Mouse (Mus musculus) forebrain, embryonic 15.5 days (tissue): ENCODE results near the gene B3gnt6. TPM values are rescaled to one million over a fixed set of nuclear protein-coding genes. Genes with fewer than 3 reads are reported as not detected.
A peak's percentile ranks its signal among the peaks of the same experiment; 100 is the strongest.
"Not testable (repeated sequence)": the region's sequence is repeated elsewhere in the genome, so short reads cannot be mapped to it uniquely, and the experiment has no call there.

Experiments
- ATAC-seq: fragments of 200-750 bp; cut with Nextera tagmentation; replicated peaks from 2 replicates; pipeline ENCODE4 v1.8.0; 2017; ENCODE audit warnings: mild to moderate bottlenecking, moderate TSS enrichment, moderate library complexity
- H3K27ac ChIP-seq: fragments of 300-500 bp; sonication (generic); replicated peaks from 2 replicates; pipeline ENCODE4 v1.5.1; 2015; ENCODE audit warnings: mild to moderate bottlenecking, inconsistent platforms
- H3K27me3 ChIP-seq: fragments of 300-500 bp; sonication (generic); 2 replicates; pipeline ENCODE4 v1.6.1; 2015; ENCODE audit warnings: inconsistent platforms
- H3K36me3 ChIP-seq: fragments of 300-500 bp; sonication (generic); 2 replicates; pipeline ENCODE4 v1.6.1; 2015; ENCODE audit warnings: mild to moderate bottlenecking, inconsistent platforms
- H3K4me1 ChIP-seq: fragments of 300-500 bp; sonication (generic); 2 replicates; pipeline ENCODE4 v1.6.1; 2015; ENCODE audit warnings: inconsistent platforms
- H3K4me2 ChIP-seq: fragments of 300-500 bp; sonication (generic); replicated peaks from 2 replicates; pipeline ENCODE4 v1.6.1; 2015; ENCODE audit warnings: mild to moderate bottlenecking, inconsistent platforms
- H3K4me3 ChIP-seq: fragments of 300-500 bp; sonication (generic); 2 replicates; pipeline ENCODE4 v1.5.1; 2015; ENCODE audit warnings: mild to moderate bottlenecking, inconsistent platforms
- H3K9ac ChIP-seq: fragments of 300-500 bp; sonication (generic); replicated peaks from 2 replicates; pipeline ENCODE4 v1.6.1; 2015; ENCODE audit warnings: mild to moderate bottlenecking, inconsistent platforms
- H3K9me3 ChIP-seq: fragments of 300-500 bp; sonication (generic); 2 replicates; pipeline ENCODE4 v1.6.1; 2016; ENCODE audit warnings: inconsistent platforms
- WGBS: fragments of 180-500 bp; shearing (Covaris S2); methylation state at CpG from one replicate; pipeline ENCODE4 v1.1.7; 2015; ENCODE audit warnings: mixed read lengths; 5-methylcytosine and 5-hydroxymethylcytosine counted together
- polyA plus RNA-seq: library from polyadenylated mRNA; unstranded; fragments of >200 nt; fragmentation: Nextera tagmentation; extraction: Ambion mirVana; gene quantifications from 2 replicates; pipeline ENCODE4 v1.2.1, GENCODE M21; 2015

The B3gnt6 gene
- polyA plus RNA-seq, 1 experiment from 2014 or later = 0.15 TPM

DNA sequence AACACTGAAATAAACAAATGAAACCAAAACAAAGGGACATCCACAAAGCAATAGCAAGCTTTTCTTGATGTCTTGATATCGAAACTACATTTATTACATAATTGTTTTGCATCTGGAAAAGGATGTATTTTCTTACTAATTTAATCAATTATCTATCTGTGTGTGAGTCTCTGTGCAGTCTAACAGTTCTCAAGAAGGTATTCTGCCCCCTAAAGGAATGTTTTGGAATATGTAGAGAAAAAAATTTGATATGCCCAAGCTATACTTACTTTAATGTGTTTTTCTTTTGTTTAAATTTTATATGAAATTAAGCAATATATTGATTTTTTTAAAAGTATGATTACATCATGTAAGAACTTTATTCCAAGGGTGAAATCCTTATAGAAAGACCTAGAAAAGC lies 8.7 kb downstream of the B3gnt6 start:
- no peaks in the 10 kb centered on the region for H3K36me3 ChIP-seq
- H3K9ac ChIP-seq = no peak overlapping the region
- ATAC-seq = no peak
- H3K4me1 ChIP-seq = peaks cover 28% of the 10 kb centered on the region
- H3K27ac ChIP-seq = no peak overlapping the region
- 97% methylated on average over 1 of the region's 1 CpGs for WGBS
- H3K4me2 ChIP-seq = no peak overlapping the region
- no peak overlapping the region for H3K4me3 ChIP-seq
- peaks cover 53% of the 10 kb centered on the region for H3K27me3 ChIP-seq
- H3K9me3 ChIP-seq = no peaks in the 10 kb centered on the region

DNA sequence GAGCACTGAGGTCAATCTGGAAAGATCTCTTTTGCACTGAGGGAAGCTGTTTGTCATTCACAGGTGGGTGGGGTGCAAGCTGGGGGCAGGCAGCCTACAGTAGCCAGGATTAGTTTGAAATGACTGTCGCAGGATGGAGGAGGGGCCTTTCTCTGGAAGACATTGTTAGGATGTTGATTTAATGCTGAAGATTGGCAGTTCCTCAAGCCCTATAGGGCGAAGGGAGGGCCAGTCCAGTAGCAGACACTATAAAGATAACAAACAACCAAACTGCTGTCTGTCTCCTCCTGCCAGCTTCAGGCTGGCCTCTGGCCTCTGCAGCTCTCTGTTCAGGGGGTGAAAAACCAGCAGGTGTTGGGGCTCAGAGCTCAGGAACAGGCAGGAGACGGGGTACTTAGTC lies 9.5 kb downstream of the B3gnt6 start:
- 56% methylated on average over 3 of the region's 3 CpGs for WGBS
- Histone ChIP-seq H3K4me2 (no peak overlapping the region), H3K4me3 (no peak overlapping the region), H3K27ac (no peak overlapping the region), H3K9ac (no peak overlapping the region), H3K36me3 (no peaks in the 10 kb centered on the region), H3K27me3 (peaks cover 45% of the 10 kb centered on the region), H3K9me3 (no peaks in the 10 kb centered on the region), H3K4me1 (peaks cover 36% of the 10 kb centered on the region)
- ATAC-seq = no peak

GRCm38 (mm10) chr7:98188680-98189079 lies 10.6 kb downstream of the B3gnt6 start:
- ATAC-seq = no peak
- Histone ChIP-seq H3K27me3 (peaks cover 38% of the 10 kb centered on the region), H3K4me2 (no peak overlapping the region), H3K4me1 (peaks cover 28% of the 10 kb centered on the region), H3K4me3 (no peak overlapping the region), H3K36me3 (no peaks in the 10 kb centered on the region), H3K9ac (no peak overlapping the region), H3K27ac (no peak overlapping the region), H3K9me3 (no peaks in the 10 kb centered on the region)
- 95% methylated on average over 2 of the region's 2 CpGs for WGBS

DNA sequence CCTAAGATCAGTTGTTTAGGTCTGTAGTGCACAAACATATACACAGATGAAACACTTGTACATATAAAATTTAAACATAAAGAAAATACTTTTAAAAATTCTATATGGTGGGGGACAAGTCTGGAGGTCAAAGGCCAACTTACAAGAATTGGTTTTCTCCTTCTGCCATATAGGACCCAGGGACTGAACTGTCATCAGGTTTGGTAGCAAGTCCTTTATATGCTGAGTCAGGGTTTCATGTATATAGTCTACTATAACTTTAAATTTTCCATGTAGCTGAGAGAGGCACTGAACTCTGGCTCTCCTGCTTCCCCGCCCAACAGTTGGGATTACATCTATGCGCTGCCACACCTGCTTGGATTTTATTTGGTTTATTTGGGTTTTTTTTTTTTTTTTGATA lies 11.0 kb downstream of the B3gnt6 start:
- no peak for ATAC-seq
- Histone ChIP-seq H3K4me3 (no peak overlapping the region), H3K9ac (no peak overlapping the region), H3K36me3 (no peaks in the 10 kb centered on the region), H3K4me1 (peaks cover 23% of the 10 kb centered on the region), H3K27me3 (peaks cover 37% of the 10 kb centered on the region), H3K4me2 (no peak overlapping the region), H3K9me3 (no peaks in the 10 kb centered on the region), H3K27ac (no peak overlapping the region)
- 97% methylated on average over 2 of the region's 2 CpGs for WGBS

- not testable (repeated sequence) for ATAC-seq, H3K9me3 ChIP-seq, H3K9ac ChIP-seq, H3K4me3 ChIP-seq, H3K36me3 ChIP-seq, H3K4me2 ChIP-seq, H3K27ac ChIP-seq
- 50% methylated on average over 3 of the region's 3 CpGs for WGBS
- peaks cover 28% of the 10 kb centered on the region; the same call in 1 of the 2 replicates for H3K27me3 ChIP-seq
- H3K4me1 ChIP-seq = peaks cover 20% of the 10 kb centered on the region
These were observed 11.9 kb downstream of the B3gnt6 start for GRCm38 (mm10) chr7:98187332-98187731.

DNA sequence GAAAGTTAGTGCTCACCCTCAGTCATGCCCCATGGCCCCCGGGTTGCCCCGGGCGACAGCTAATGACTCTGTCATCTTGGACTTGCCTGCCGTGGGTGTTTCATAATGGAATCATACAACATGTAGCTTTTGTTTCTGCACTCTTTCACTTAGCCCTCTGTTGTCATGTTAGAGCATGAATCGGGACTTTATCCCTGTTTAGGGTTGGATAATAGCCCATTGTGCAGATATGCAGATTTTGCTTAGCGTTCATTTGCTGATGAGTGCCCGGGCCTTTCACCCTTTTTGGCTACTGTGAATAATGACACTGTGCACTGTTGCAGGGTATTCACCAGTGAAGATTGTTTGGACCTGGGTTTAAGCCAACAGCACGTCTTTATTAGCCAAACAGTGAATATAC lies 12.6 kb downstream of the B3gnt6 start:
- no peak overlapping the region for H3K9ac ChIP-seq
- peak; percentile 92 for ATAC-seq
- no peak overlapping the region for H3K27ac ChIP-seq
- peaks cover 21% of the 10 kb centered on the region; the same call in 1 of the 2 replicates for H3K27me3 ChIP-seq
- H3K9me3 ChIP-seq = no peaks in the 10 kb centered on the region
- H3K4me2 ChIP-seq = no peak overlapping the region
- H3K4me1 ChIP-seq = peaks cover 20% of the 10 kb centered on the region
- H3K36me3 ChIP-seq = no peaks in the 10 kb centered on the region
- H3K4me3 ChIP-seq = no peak overlapping the region
- WGBS = 7% methylated on average over 8 of the region's 8 CpGs

GRCm38 (mm10) chr7:98185326-98185725 lies 14.0 kb downstream of the B3gnt6 start:
- no peak overlapping the region for H3K4me3 ChIP-seq
- WGBS = 47% methylated on average over 6 of the region's 6 CpGs
- H3K27me3 ChIP-seq = peaks cover 19% of the 10 kb centered on the region; the same call in 1 of the 2 replicates
- H3K9me3 ChIP-seq = no peaks in the 10 kb centered on the region
- H3K9ac ChIP-seq = no peak overlapping the region
- peaks cover 20% of the 10 kb centered on the region for H3K4me1 ChIP-seq
- no peaks in the 10 kb centered on the region for H3K36me3 ChIP-seq
- no peak for ATAC-seq
- no peak overlapping the region for H3K4me2 ChIP-seq
- no peak overlapping the region for H3K27ac ChIP-seq

- peak overlapping the region; percentile 83 for H3K4me2 ChIP-seq
- H3K4me1 ChIP-seq = peaks cover 20% of the 10 kb centered on the region
- H3K9me3 ChIP-seq = no peaks in the 10 kb centered on the region
- H3K9ac ChIP-seq = peak overlapping the region; percentile 62
- no peak overlapping the region for H3K27ac ChIP-seq
- H3K36me3 ChIP-seq = no peaks in the 10 kb centered on the region
- H3K27me3 ChIP-seq = peaks cover 11% of the 10 kb centered on the region; the same call in 1 of the 2 replicates
- 94% methylated on average over 5 of the region's 5 CpGs for WGBS
- H3K4me3 ChIP-seq = peak overlapping the region; percentile 80
- ATAC-seq = peak; percentile 17; the same call in 1 of the 2 replicates
These were observed 20.6 kb downstream of the B3gnt6 start for GRCm38 (mm10) chr7:98178560-98179231.

DNA sequence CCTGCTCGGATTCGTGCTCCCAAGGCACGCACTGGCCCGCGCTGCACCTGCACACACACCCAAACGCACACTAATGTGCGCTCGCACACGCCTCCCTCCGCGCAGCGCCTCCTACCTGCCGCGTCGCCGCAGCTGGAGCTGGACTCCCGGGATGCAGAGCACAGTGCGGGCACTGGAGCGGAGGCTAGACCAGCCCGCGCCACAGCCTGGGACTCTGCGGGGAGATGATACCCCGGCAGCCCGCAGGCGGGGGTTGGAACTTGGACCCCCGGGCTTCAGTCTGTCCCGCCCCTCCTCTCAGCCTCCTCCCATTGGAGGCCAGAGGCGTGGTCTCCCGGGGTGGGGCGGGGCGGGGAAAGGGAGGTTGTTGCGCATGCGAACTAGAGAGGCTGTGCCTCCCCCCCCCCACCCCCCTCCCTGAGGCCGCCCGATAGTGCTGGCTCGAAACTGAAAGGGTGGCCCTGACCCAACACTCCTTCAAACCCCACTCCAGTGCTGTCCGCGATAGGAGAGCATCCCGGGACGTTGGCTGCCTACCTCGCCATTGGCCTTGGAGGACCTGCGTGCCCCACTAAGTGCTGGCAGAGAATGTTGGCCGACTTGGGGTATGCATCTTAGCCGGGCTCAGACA lies 21.2 kb downstream of the B3gnt6 start, which contains the start of gene Capn5:
Gene Capn5 (minus strand): TSS at position 346 of the 631 bp plus-strand sequence.
- Histone ChIP-seq H3K4me2 (peak within 1 kb of the TSS; percentile 83), H3K9ac (peak within 1 kb of the TSS; percentile 62), H3K27me3 (peaks cover 7% of the 10 kb centered on the region; the same call in 1 of the 2 replicates), H3K36me3 (no peaks in the 10 kb centered on the region), H3K9me3 (no peaks in the 10 kb centered on the region), H3K4me3 (peak within 1 kb of the TSS; percentile 80), H3K4me1 (peaks cover 20% of the 10 kb centered on the region), H3K27ac (0 out of 2 replicates have a peak within 1 kb of the TSS, but pooled peaks have one; percentile 8)
- peak; percentile 90 for ATAC-seq
- WGBS = under 1% methylated on average over 41 of the region's 44 CpGs

DNA sequence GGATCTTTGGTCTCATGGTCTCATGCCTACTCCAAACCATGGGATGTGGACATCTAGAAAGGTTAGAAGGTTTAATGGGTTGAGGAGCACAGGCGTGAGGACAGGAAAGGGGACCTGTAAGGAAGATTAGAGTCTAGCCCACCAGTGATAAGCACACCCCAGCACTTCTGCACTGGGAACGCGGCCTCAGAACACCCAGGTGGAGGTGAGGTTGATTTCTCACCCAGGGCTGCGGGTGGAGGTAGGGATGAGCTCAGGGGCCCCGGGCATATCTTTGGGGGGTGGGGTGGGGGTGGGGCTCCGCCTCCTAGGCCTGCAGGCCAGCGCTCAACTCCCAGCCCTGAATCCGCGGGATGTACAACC lies 21.7 kb downstream of the B3gnt6 start:
- Histone ChIP-seq H3K4me1 (peaks cover 20% of the 10 kb centered on the region), H3K27me3 (peaks cover 7% of the 10 kb centered on the region; the same call in 1 of the 2 replicates), H3K4me3 (peak overlapping the region; percentile 80), H3K9me3 (no peaks in the 10 kb centered on the region), H3K27ac (no peak overlapping the region), H3K4me2 (peak overlapping the region; percentile 83), H3K36me3 (no peaks in the 10 kb centered on the region), H3K9ac (peak overlapping the region; percentile 62)
- ATAC-seq = peak; percentile 65
- WGBS = 7% methylated on average over 9 of the region's 9 CpGs

DNA sequence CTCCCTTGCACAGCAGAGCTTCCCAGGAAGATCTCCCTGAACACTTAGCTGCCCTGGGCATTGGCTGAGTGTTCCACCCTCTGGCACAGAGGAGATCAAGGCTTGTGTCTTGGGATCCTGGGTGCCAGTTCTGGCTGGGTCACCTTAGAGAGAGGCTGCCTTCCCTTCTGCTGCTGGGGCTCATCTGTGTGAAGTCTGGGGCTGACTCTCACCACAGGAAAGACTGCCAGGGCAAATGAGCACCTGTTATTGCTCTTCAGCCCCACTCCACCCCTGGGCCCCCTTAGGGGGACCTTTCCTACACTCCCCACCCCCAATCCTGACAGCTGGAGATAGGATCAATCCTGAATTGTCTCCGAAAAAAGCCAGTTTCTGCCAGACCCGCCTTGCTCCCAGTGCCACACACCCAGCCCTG lies 22.2 kb downstream of the B3gnt6 start:
- Histone ChIP-seq H3K4me3 (peak overlapping the region; percentile 80), H3K27me3 (peaks cover 7% of the 10 kb centered on the region; the same call in 1 of the 2 replicates), H3K27ac (no peak overlapping the region), H3K9me3 (no peaks in the 10 kb centered on the region), H3K36me3 (no peaks in the 10 kb centered on the region), H3K4me1 (peaks cover 20% of the 10 kb centered on the region), H3K4me2 (peak overlapping the region; percentile 83), H3K9ac (peak overlapping the region; percentile 62)
- ATAC-seq = peak; percentile 7; the same call in 1 of the 2 replicates
- whole genome bisulfite sequencing = 55% methylated on average over 2 of the region's 2 CpGs

GRCm38 (mm10) chr7:98176322-98177070 lies 22.8 kb downstream of the B3gnt6 start:
- 81% methylated on average over 8 of the region's 8 CpGs for WGBS
- H3K4me2 ChIP-seq = peak overlapping the region; percentile 83; the same call in 1 of the 2 replicates

More at GRCm38 (mm10) chr7:98176322-98177070, 22.8 kb downstream of the B3gnt6 start:
- Histone ChIP-seq H3K4me3 (0 out of 2 replicates have a peak overlapping the region, but pooled peaks have one; percentile 80), H3K4me1 (peaks cover 20% of the 10 kb centered on the region), H3K36me3 (no peaks in the 10 kb centered on the region), H3K9ac (no peak overlapping the region), H3K27me3 (peaks cover 7% of the 10 kb centered on the region; the same call in 1 of the 2 replicates), H3K9me3 (no peaks in the 10 kb centered on the region), H3K27ac (no peak overlapping the region)
- no peak for ATAC-seq
